Mouse (Mus musculus) liver, postnatal 0 days (tissue): ENCODE measurements at regions not wholly inside any gene's neighbourhood (a gene's known extent, or its start where the extent isn't known, plus 50 kb on each side); places are given as distances from the start of the nearest gene placed in this dataset.

ENCODE experiments used
- CTCF ChIP-seq: sonication (generic); IDR thresholded peaks from 2 replicates; pipeline ENCODE4 v1.5.1; 2016; ENCODE audit warnings: antibody characterized with exemption, low read depth
- EP300 ChIP-seq: IDR thresholded peaks from 2 replicates; pipeline ENCODE4 v1.6.1; 2016; ENCODE audit warnings: antibody characterized with exemption, low read depth, mild to moderate bottlenecking

DNA sequence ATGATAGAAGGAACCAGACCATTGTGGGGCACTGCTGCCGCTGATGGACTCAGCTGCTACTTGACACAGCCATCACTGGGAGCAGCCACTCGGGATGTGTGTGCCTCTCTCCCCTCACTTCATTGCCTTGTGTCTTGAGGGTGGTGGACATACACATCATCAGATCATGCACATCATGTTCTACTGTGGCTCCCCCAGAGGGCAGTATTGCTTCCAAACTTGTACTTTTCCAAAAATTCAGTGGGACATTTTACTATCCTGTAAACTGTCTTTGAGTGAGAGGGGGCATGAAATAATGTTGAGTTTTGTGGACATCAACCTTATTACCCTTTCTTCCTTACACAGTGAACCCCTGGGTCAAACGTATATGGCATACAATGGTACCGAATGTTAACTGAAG lies 134.6 kb downstream of the Hhipl2 start:
- TF ChIP-seq CTCF (no peak; the same call in 1 of the 2 replicates), EP300 (no peak)
